In the genomic region with DNA sequence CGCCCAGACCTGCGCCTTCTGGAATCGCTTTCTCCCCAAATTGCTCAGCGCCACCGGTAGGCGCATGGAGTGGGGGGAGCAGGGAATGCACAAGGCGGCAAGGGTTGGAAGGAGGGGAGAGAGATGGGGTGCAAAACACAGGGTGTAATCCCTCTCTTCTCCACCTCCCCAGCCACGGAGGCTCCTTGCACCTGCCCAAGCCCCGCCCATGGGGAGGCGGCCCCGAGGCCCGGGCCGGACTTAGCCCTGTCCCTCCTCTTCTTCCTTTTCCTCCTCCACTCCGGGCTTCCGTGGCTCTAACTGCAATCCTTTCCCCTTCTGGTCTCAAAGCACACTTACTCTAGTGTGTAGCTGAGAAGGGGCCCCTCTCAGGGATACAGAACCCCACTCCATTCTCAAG, we compare ENCODE assay signal across 8 mouse cellular contexts. TPM values are rescaled to one million over a fixed set of nuclear protein-coding genes. Genes with fewer than 3 reads are reported as not detected.
DNase-seq lines count a peak whose midpoint lies in the region; ATAC-seq and TF ChIP-seq lines count a peak whose summit lies in the region.

No protein-coding gene starts in this region.

- peak; percentile 62; the same call in 1 of the 2 replicates for TF ChIP-seq POLR2A in liver, adult 2 months (IDR thresholded peaks at IDR 0.05; ENCODE audit: extremely low read depth, insufficient read depth, low read length)

- no peaks in the 10 kb centered on the region for H3K9me3 ChIP-seq in embryonic facial prominence, embryonic 11.5 days (replicated peaks; ENCODE audit: control insufficient read depth, low read length)
- no peaks in the 10 kb centered on the region for H3K9me3 ChIP-seq in midbrain, postnatal 0 days (ENCODE audit: low read length)

- H3K36me3 ChIP-seq in embryonic facial prominence, embryonic 11.5 days (replicated peaks; ENCODE audit: control insufficient read depth, insufficient read depth, low read depth, low read length): peaks cover 21% of the 10 kb centered on the region
- H3K36me3 ChIP-seq in liver, adult 2 months (ENCODE audit: control insufficient read depth, insufficient read depth, low read length): peaks cover 14% of the 10 kb centered on the region; the same call in 1 of the 2 replicates
- H3K36me3 ChIP-seq in midbrain, postnatal 0 days (ENCODE audit: insufficient read depth, low read length): peaks cover 27% of the 10 kb centered on the region
- peaks cover 11% of the 10 kb centered on the region; the same call in 1 of the 2 replicates for H3K36me3 ChIP-seq in splenic B cell, adult 2 months (ENCODE audit: control insufficient read depth, insufficient read depth, low read length, poor library complexity, severe bottlenecking)

- H3K4me3 ChIP-seq in embryonic facial prominence, embryonic 11.5 days (ENCODE audit: low read depth, low read length): peak overlapping the region; percentile 54
- H3K4me3 ChIP-seq in liver, adult 2 months (ENCODE audit: insufficient read depth, low read depth, low read length): peak overlapping the region; percentile 53
- H3K4me3 ChIP-seq in midbrain, postnatal 0 days (ENCODE audit: low read depth, low read length): peak overlapping the region; percentile 42

- H3K27me3 ChIP-seq in embryonic facial prominence, embryonic 11.5 days (ENCODE audit: control insufficient read depth, insufficient read depth, low read length): peaks cover 29% of the 10 kb centered on the region
- H3K27me3 ChIP-seq in liver, adult 2 months (ENCODE audit: control insufficient read depth, insufficient read depth, low read length): peaks cover 3% of the 10 kb centered on the region; the same call in 1 of the 2 replicates
- H3K27me3 ChIP-seq in midbrain, postnatal 0 days (ENCODE audit: insufficient read depth, low read length): 0 out of 2 replicates have a peak, but pooled peaks cover 3% of the 10 kb centered on the region
- H3K27me3 ChIP-seq in splenic B cell, adult 2 months (ENCODE audit: control insufficient read depth, insufficient read depth, low read length, poor library complexity, severe bottlenecking): no peaks in the 10 kb centered on the region

- H3K27ac ChIP-seq in embryonic facial prominence, embryonic 11.5 days (replicated peaks; ENCODE audit: low read depth, low read length): peak overlapping the region; percentile 31
- H3K27ac ChIP-seq in liver, adult 2 months (replicated peaks; ENCODE audit: insufficient read depth, low read depth, low read length): peak overlapping the region; percentile 88
- H3K27ac ChIP-seq in midbrain, postnatal 0 days (ENCODE audit: low read depth, low read length): peak overlapping the region; percentile 84

- TF ChIP-seq CTCF in liver, adult 2 months (IDR thresholded peaks at IDR 0.05; ENCODE audit: low read depth, low read length): 0 out of 2 replicates have a peak, but pooled peaks have one; percentile 32
- peak; percentile 38 for TF ChIP-seq CTCF in midbrain, postnatal 0 days (IDR thresholded peaks at IDR 0.05)

- no peak; the same call in 1 of the 2 replicates for ATAC-seq in embryonic facial prominence, embryonic 11.5 days (replicated peaks; ENCODE audit: insufficient number of reproducible peaks, low FRiP score, low TSS enrichment, low read depth)
- peak; percentile 11; the same call in 1 of the 2 replicates for ATAC-seq in midbrain, postnatal 0 days (ENCODE audit: low FRiP score)

- H3K9ac ChIP-seq in embryonic facial prominence, embryonic 11.5 days (replicated peaks; ENCODE audit: low read length): peak overlapping the region; percentile 76
- peak overlapping the region; percentile 53 for H3K9ac ChIP-seq in liver, adult 2 months (ENCODE audit: low read depth, low read length)
- H3K9ac ChIP-seq in midbrain, postnatal 0 days (replicated peaks; ENCODE audit: low read length, poor library complexity, severe bottlenecking): peak overlapping the region; percentile 63

- WGBS in embryonic facial prominence, embryonic 11.5 days: under 1% methylated on average over 14 of the region's 15 CpGs
- 2% methylated on average over 15 of the region's 15 CpGs for WGBS in liver, adult 2 months
- 0% methylated on average over 14 of the region's 15 CpGs for WGBS in midbrain, postnatal 0 days

- peak overlapping the region; percentile 97 for H3K4me2 ChIP-seq in embryonic facial prominence, embryonic 11.5 days (ENCODE audit: low read depth, low read length)
- peak overlapping the region; percentile 96 for H3K4me2 ChIP-seq in midbrain, postnatal 0 days (ENCODE audit: low read depth, low read length, poor library complexity, severe bottlenecking)

- peak; percentile 84 for DNase-seq in 3134 (ENCODE audit: extremely low read depth, insufficient read length, low spot score)
- peak; percentile 80 for DNase-seq in adrenal gland, adult 8-10 months
- DNase-seq in embryonic facial prominence, embryonic 11.5 days (ENCODE audit: low spot score): peak; percentile 72
- DNase-seq in heart, adult 8-10 months (ENCODE audit: low spot score): peak; percentile 64
- peak; percentile 90 to 91 for DNase-seq in kidney, adult 8-10 months
- DNase-seq in liver, adult 2 months (ENCODE audit: extremely low read depth, low read depth, low spot score): peak; percentile 81
- DNase-seq in midbrain, postnatal 0 days (ENCODE audit: low spot score): peak; percentile 36
- DNase-seq in splenic B cell, adult 2 months (ENCODE audit: low read depth, low spot score): peak; percentile 70

- peaks cover 12% of the 10 kb centered on the region for H3K4me1 ChIP-seq in embryonic facial prominence, embryonic 11.5 days (ENCODE audit: control insufficient read depth, insufficient read depth, low read length)
- H3K4me1 ChIP-seq in liver, adult 2 months (ENCODE audit: control insufficient read depth, insufficient read depth, low read length): peaks cover 4% of the 10 kb centered on the region; the same call in 1 of the 2 replicates
- peaks cover 9% of the 10 kb centered on the region for H3K4me1 ChIP-seq in midbrain, postnatal 0 days (ENCODE audit: insufficient read depth, low read length)

- H3K79me2 ChIP-seq in liver, adult 2 months (ENCODE audit: control insufficient read depth, insufficient read depth, low read length): no peaks in the 10 kb centered on the region

RNA-seq across cellular contexts. Expression of a gene that starts 1.1 kb away (rescaled TPM):
- 10 to 100 TPM; 13.0 to 16.4 (median 15.8) TPM for total RNA-seq in adrenal gland, adult 8-10 months (2022)
- polyA plus RNA-seq in embryonic facial prominence, embryonic 11.5 days (2014; fragmentation: Nextera tagmentation; extraction: Ambion mirVana): 6.6 and 7.8 TPM in 2 replicates
- total RNA-seq in heart, adult 8-10 months (2022): 10 to 100 TPM in 2 of 4 experiments, 1 to 10 TPM in 2; 7.7 to 10.4 (median 9.7) TPM
- total RNA-seq in liver, adult 2 months (2014; rRNA removed): 1.1 and 1.4 TPM in 2 replicates
- 6.3 and 7.9 TPM in 2 replicates for polyA plus RNA-seq in liver, adult 2 months (2012; rRNA removed)
- total RNA-seq in midbrain, postnatal 0 days (2014; rRNA removed): 24.5 and 29.3 TPM in 2 replicates
- 35.0 and 41.2 TPM in 2 replicates for polyA plus RNA-seq in midbrain, postnatal 0 days (2015; fragmentation: Nextera tagmentation; extraction: Ambion mirVana)

RNA-seq across cellular contexts. Expression of a gene that starts 6.0 kb away (rescaled TPM):
- total RNA-seq in adrenal gland, adult 8-10 months (2022): 10 to 100 TPM; 11.5 to 22.5 (median 16.8) TPM
- polyA plus RNA-seq in embryonic facial prominence, embryonic 11.5 days (2014; fragmentation: Nextera tagmentation; extraction: Ambion mirVana): 3.5 and 6.3 TPM in 2 replicates
- 1 to 10 TPM; 1.5 to 3.3 (median 1.9) TPM for total RNA-seq in heart, adult 8-10 months (2022)
- total RNA-seq in liver, adult 2 months (2014; rRNA removed): 0.28 and 0.34 TPM in 2 replicates
- 0.36 and 0.55 TPM in 2 replicates for polyA plus RNA-seq in liver, adult 2 months (2012; rRNA removed)
- 168 and 174 TPM in 2 replicates for total RNA-seq in midbrain, postnatal 0 days (2014; rRNA removed)
- 132 and 148 TPM in 2 replicates for polyA plus RNA-seq in midbrain, postnatal 0 days (2015; fragmentation: Nextera tagmentation; extraction: Ambion mirVana)

RNA-seq across cellular contexts. Expression of a gene that starts 14.2 kb away (rescaled TPM):
- total RNA-seq in adrenal gland, adult 8-10 months (2022): 100 to 1,000 TPM; 145 to 244 (median 187) TPM
- 136 and 148 TPM in 2 replicates for polyA plus RNA-seq in embryonic facial prominence, embryonic 11.5 days (2014; fragmentation: Nextera tagmentation; extraction: Ambion mirVana)
- 10 to 100 TPM; 54.4 to 62.6 (median 60.3) TPM for total RNA-seq in heart, adult 8-10 months (2022)
- 20.7 and 25.2 TPM in 2 replicates for total RNA-seq in liver, adult 2 months (2014; rRNA removed)
- 36.2 and 61.5 TPM in 2 replicates for polyA plus RNA-seq in liver, adult 2 months (2012; rRNA removed)
- total RNA-seq in midbrain, postnatal 0 days (2014; rRNA removed): 112 and 114 TPM in 2 replicates
- polyA plus RNA-seq in midbrain, postnatal 0 days (2015; fragmentation: Nextera tagmentation; extraction: Ambion mirVana): 53.4 and 56.4 TPM in 2 replicates

RNA-seq across cellular contexts. Expression of a gene that starts 20.9 kb away (rescaled TPM):
- 10 to 100 TPM; 35.7 to 54.9 (median 48.5) TPM for total RNA-seq in adrenal gland, adult 8-10 months (2022)
- 40.3 and 51.8 TPM in 2 replicates for polyA plus RNA-seq in embryonic facial prominence, embryonic 11.5 days (2014; fragmentation: Nextera tagmentation; extraction: Ambion mirVana)
- 10 to 100 TPM; 11.5 to 13.2 (median 12.4) TPM for total RNA-seq in heart, adult 8-10 months (2022)
- 5.8 and 6.5 TPM in 2 replicates for total RNA-seq in liver, adult 2 months (2014; rRNA removed)
- 14.7 and 25.0 TPM in 2 replicates for polyA plus RNA-seq in liver, adult 2 months (2012; rRNA removed)
- 11.6 and 17.5 TPM in 2 replicates for total RNA-seq in midbrain, postnatal 0 days (2014; rRNA removed)
- 10.3 and 10.9 TPM in 2 replicates for polyA plus RNA-seq in midbrain, postnatal 0 days (2015; fragmentation: Nextera tagmentation; extraction: Ambion mirVana)

RNA-seq across cellular contexts. Expression of a gene that starts 40.1 kb away (rescaled TPM):
- total RNA-seq in adrenal gland, adult 8-10 months (2022): 10 to 100 TPM; 10.2 to 22.1 (median 16.6) TPM
- polyA plus RNA-seq in embryonic facial prominence, embryonic 11.5 days (2014; fragmentation: Nextera tagmentation; extraction: Ambion mirVana): 3.0 and 4.2 TPM in 2 replicates
- 1 to 10 TPM; 1.3 to 2.1 (median 2.0) TPM for total RNA-seq in heart, adult 8-10 months (2022)
- total RNA-seq in liver, adult 2 months (2014; rRNA removed): 4.0 and 4.7 TPM in 2 replicates
- 11.9 and 20.3 TPM in 2 replicates for polyA plus RNA-seq in liver, adult 2 months (2012; rRNA removed)
- 28.9 and 30.4 TPM in 2 replicates for total RNA-seq in midbrain, postnatal 0 days (2014; rRNA removed)
- polyA plus RNA-seq in midbrain, postnatal 0 days (2015; fragmentation: Nextera tagmentation; extraction: Ambion mirVana): 27.0 and 27.8 TPM in 2 replicates

Comparison
In these comparisons a context has a peak if more than half of its experiments do, and no peak if none do; other contexts are left out.
1. DNase-seq: peak in every context shown above with its lines; median percentile 90 in kidney, adult 8-10 months; 84 in 3134; 81 in liver, adult 2 months; 80 in adrenal gland, adult 8-10 months; 72 in embryonic facial prominence, embryonic 11.5 days; 70 in splenic B cell, adult 2 months; 64 in heart, adult 8-10 months; 36 in midbrain, postnatal 0 days.
2. H3K27ac ChIP-seq: peak in every context shown above with its lines; median percentile 88 in liver, adult 2 months; 84 in midbrain, postnatal 0 days; 31 in embryonic facial prominence, embryonic 11.5 days.